Mouse (Mus musculus): ENCODE measurements around the gene Ampd1.

The Ampd1 gene

GRCm38 (mm10) chr3:103073771-103074170, at the start of gene Ampd1:
Ampd1 (plus strand) TSS chr3:103074014.
- ChIA-PET POLR2A (interaction anchor here in 1 of 4 experiments (0.9 to 2.0 kb wide), 4 partner anchors 9 to 15 kb away, joined by 3 to 7 read pairs (median 6); partner anchors contain the start of gene Nras), CTCF (interaction anchor here in 1 of 4 experiments (0.6 kb wide), 1 partner anchor 87 kb away, joined by 3 read pairs; no protein-coding TSS in a partner anchor)

GRCm38 (mm10) chr3:103026174-103026573, 47.6 kb upstream of the Ampd1 start:
- POLR2A ChIA-PET = interaction anchor here in 1 of 4 experiments (0.7 to 17.7 kb wide), 4 partner anchors 6 to 120 kb away, joined by 3 to 217 read pairs (median 28); partner anchors contain the start of gene Csde1
- CTCF ChIA-PET = interaction anchor here in 1 of 4 experiments (0.6 kb wide), 1 partner anchor 963 kb away, joined by 5 read pairs; no protein-coding TSS in a partner anchor

GRCm38 (mm10) chr3:103040285-103040684, 33.5 kb upstream of the Ampd1 start:
- ChIA-PET POLR2A (interaction anchor here in 3 of 4 experiments (0.5 to 17.7 kb wide), 12 partner anchors 10 to 81 kb away, joined by 3 to 217 read pairs (median 7); partner anchors contain the start of genes Nras (in 2 of the 3) and Csde1 (in 1 of the 3)), CTCF (interaction anchor here in 1 of 4 experiments (0.7 kb wide), 1 partner anchor 135 kb away, joined by 3 read pairs; no protein-coding TSS in a partner anchor)

- CTCF ChIA-PET = interaction anchor here in 1 of 4 experiments (0.7 kb wide), 1 partner anchor 134 kb away, joined by 3 read pairs; no protein-coding TSS in a partner anchor
- POLR2A ChIA-PET = interaction anchor here in 3 of 4 experiments (0.5 to 17.7 kb wide), 15 partner anchors 8 to 107 kb away, joined by 3 to 217 read pairs (median 5); partner anchors contain the start of genes Nras (in 2 of the 3) and Csde1 (in 1 of the 3)
Observed at GRCm38 (mm10) chr3:103040861-103041379, 32.9 kb upstream of the Ampd1 start.

- CTCF ChIA-PET = no interaction called here
- POLR2A ChIA-PET = interaction anchor here in 3 of 4 experiments (0.9 to 6.1 kb wide), 21 partner anchors 7 to 106 kb away, joined by 3 to 73 read pairs (median 4); partner anchors contain the start of gene Csde1 (in 1 of the 3)
Observed at GRCm38 (mm10) chr3:103056016-103056595, 17.7 kb upstream of the Ampd1 start.

- ChIA-PET CTCF (interaction anchor here in 3 of 4 experiments (0.5 to 1.4 kb wide), 3 partner anchors 43 to 398 kb away, joined by 3 to 4 read pairs (median 4); no protein-coding TSS in a partner anchor), POLR2A (interaction anchor here (0.5 to 6.1 kb wide), 57 partner anchors 9 to 1877 kb away, joined by 3 to 73 read pairs (median 5); partner anchors contain the start of genes Bcas2 (in 2 of the 4), Csde1 (in 2 of the 4), Dennd2c (in 2 of the 4) and Sike1 (in 2 of the 4))
Observed at GRCm38 (mm10) chr3:103057752-103058151, 16.1 kb upstream of the Ampd1 start.

- POLR2A ChIA-PET = interaction anchor here (0.5 to 6.1 kb wide), 63 partner anchors 9 to 1877 kb away, joined by 3 to 73 read pairs (median 5); partner anchors contain the start of genes Bcas2 (in 2 of the 4), Csde1 (in 2 of the 4), Dennd2c (in 2 of the 4) and Sike1 (in 2 of the 4)
Observed at GRCm38 (mm10) chr3:103058207-103059157, 15.3 kb upstream of the Ampd1 start, which contains the start of gene Nras. Nras (plus strand) TSS chr3:103058285.

GRCm38 (mm10) chr3:103066927-103067326, 6.9 kb upstream of the Ampd1 start:
- ChIA-PET CTCF (interaction anchor here in 1 of 4 experiments (1.0 kb wide), 1 partner anchor 30 kb away, joined by 5 read pairs; no protein-coding TSS in a partner anchor), POLR2A (interaction anchor here in 2 of 4 experiments (0.7 to 6.1 kb wide), 31 partner anchors 8 to 99 kb away, joined by 3 to 73 read pairs (median 4); partner anchors contain the start of genes Nras (in 2 of the 2), Csde1 (in 1 of the 2) and Dennd2c (in 1 of the 2))

More at GRCm38 (mm10) chr3:103058207-103059157, 15.3 kb upstream of the Ampd1 start, which contains the start of gene Nras:
- CTCF ChIA-PET = interaction anchor here (0.5 to 1.4 kb wide), 5 partner anchors 42 to 487 kb away, joined by 3 to 4 read pairs (median 3); no protein-coding TSS in a partner anchor

- CTCF ChIA-PET = no interaction called here
- POLR2A ChIA-PET = interaction anchor here (0.6 to 6.1 kb wide), 13 partner anchors 8 to 1345 kb away, joined by 3 to 73 read pairs (median 5); partner anchors contain the start of gene Nras (in 2 of the 4)
Observed at GRCm38 (mm10) chr3:103068971-103069370, 4.8 kb upstream of the Ampd1 start.

GRCm38 (mm10) chr3:103075871-103076270, 2.1 kb downstream of the Ampd1 start:
- ChIA-PET CTCF (no interaction called here), POLR2A (interaction anchor here in 1 of 4 experiments (0.8 to 1.3 kb wide), 4 partner anchors 9 to 22 kb away, joined by 3 to 4 read pairs (median 3); no protein-coding TSS in a partner anchor)

GRCm38 (mm10) chr3:103076476-103076875, 2.7 kb downstream of the Ampd1 start:
- ChIA-PET CTCF (no interaction called here), POLR2A (interaction anchor here in 1 of 4 experiments (0.8 to 1.2 kb wide), 5 partner anchors 9 to 81 kb away, joined by 3 to 7 read pairs (median 3); no protein-coding TSS in a partner anchor)

- ChIA-PET POLR2A (interaction anchor here in 3 of 4 experiments (0.6 to 8.8 kb wide), 20 partner anchors 9 to 978 kb away, joined by 3 to 127 read pairs (median 6); partner anchors contain the start of genes Dennd2c (in 2 of the 3), Nras (in 2 of the 3) and Csde1 (in 1 of the 3)), CTCF (interaction anchor here in 1 of 4 experiments (1.0 kb wide), 1 partner anchor 74 kb away, joined by 4 read pairs; no protein-coding TSS in a partner anchor)
Observed at GRCm38 (mm10) chr3:103079301-103079700, 5.5 kb downstream of the Ampd1 start.

- POLR2A ChIA-PET = interaction anchor here (0.9 to 8.8 kb wide), 25 partner anchors 11 to 111 kb away, joined by 3 to 127 read pairs (median 8); partner anchors contain the start of genes Csde1 (in 2 of the 4), Dennd2c (in 2 of the 4) and Nras (in 2 of the 4)
- CTCF ChIA-PET = interaction anchor here in 2 of 4 experiments (0.7 to 1.1 kb wide), 3 partner anchors 72 to 153 kb away, joined by 3 to 4 read pairs (median 4); no protein-coding TSS in a partner anchor
Observed at GRCm38 (mm10) chr3:103081051-103081450, 7.2 kb downstream of the Ampd1 start.

- POLR2A ChIA-PET = interaction anchor here in 3 of 4 experiments (0.6 to 8.8 kb wide), 40 partner anchors 8 to 524 kb away, joined by 3 to 127 read pairs (median 6); partner anchors contain the start of genes Csde1 (in 2 of the 3), Dennd2c (in 2 of the 3), Nras (in 2 of the 3) and Ampd1 (in 1 of the 3)
- CTCF ChIA-PET = interaction anchor here in 1 of 4 experiments (0.6 kb wide), 1 partner anchor 11 kb away, joined by 9 read pairs; no protein-coding TSS in a partner anchor
Observed at GRCm38 (mm10) chr3:103081861-103082453, 8.1 kb downstream of the Ampd1 start.

- ChIA-PET CTCF (no interaction called here), POLR2A (interaction anchor here in 3 of 4 experiments (0.5 to 8.8 kb wide), 38 partner anchors 8 to 315 kb away, joined by 3 to 127 read pairs (median 5); partner anchors contain the start of genes Csde1 (in 2 of the 3), Dennd2c (in 2 of the 3), Ampd1 (in 1 of the 3) and Nras (in 1 of the 3))
Observed at GRCm38 (mm10) chr3:103082761-103083160, 8.9 kb downstream of the Ampd1 start.

GRCm38 (mm10) chr3:103085986-103086385, 12.2 kb downstream of the Ampd1 start:
- CTCF ChIA-PET = interaction anchor here in 3 of 4 experiments (0.8 to 1.2 kb wide), 7 partner anchors 11 to 71 kb away, joined by 3 to 5 read pairs (median 3); partner anchors contain the start of gene Dennd2c (in 1 of the 3)
- POLR2A ChIA-PET = interaction anchor here (0.7 to 8.8 kb wide), 49 partner anchors 11 to 210 kb away, joined by 3 to 127 read pairs (median 5); partner anchors contain the start of genes Dennd2c (in 3 of the 4), Nras (in 3 of the 4), Bcas2 (in 2 of the 4) and Csde1 (in 2 of the 4)

All from embryonic stem cell, embryonic (primary cell).